Mouse (Mus musculus) G1E (cell line): Measurements from ENCODE around the gene Sytl3.

Source experiments
- CTCF ChIP-seq: IDR thresholded peaks from 2 replicates; pipeline ENCODE4 v1.5.1; 2012; ENCODE audit warnings: low read depth, low read length, inconsistent platforms, mixed read lengths
- GATA1 ChIP-seq: IDR thresholded peaks from 2 replicates; pipeline ENCODE4 v1.6.1; 2012; ENCODE audit warnings: borderline replicate concordance, low read length, inconsistent platforms, mixed read lengths
- POLR2AphosphoS5 ChIP-seq: IDR thresholded peaks from 2 replicates; pipeline ENCODE4 v1.6.1; 2012; ENCODE audit warnings: low read depth, low read length, inconsistent platforms; ENCODE audit not compliant: insufficient replicate concordance
- TAL1 ChIP-seq: conservative IDR thresholded peaks from 2 replicates; pipeline ENCODE4 v1.6.1; 2012; ENCODE audit warnings: low read depth, low read length, inconsistent platforms, mixed read lengths

GRCm38 (mm10) chr17:6782033-6782526 lies 123.2 kb downstream of the Sytl3 start:
- TF ChIP-seq CTCF, result no peak
- TF ChIP-seq POLR2AphosphoS5, result no peak
- no peak for TF ChIP-seq TAL1
- TF ChIP-seq GATA1, result no peak
